Mouse (Mus musculus) limb, embryonic 13.5 days (tissue): ENCODE data around the gene Gna12. TPM values are rescaled to one million over a fixed set of nuclear protein-coding genes. Genes with fewer than 3 reads are reported as not detected.

Source experiments
- ATAC-seq: fragments of 200-750 bp; cut with Nextera tagmentation; 2 replicates; pipeline ENCODE4 v1.8.0; 2017; ENCODE audit warnings: low read depth, moderate number of reproducible peaks, moderate TSS enrichment; ENCODE audit not compliant: low FRiP score
- H3K27ac ChIP-seq: fragments of 300-500 bp; sonication (generic); 2 replicates; pipeline ENCODE4 v1.5.1; 2015; ENCODE audit warnings: inconsistent platforms, mild to moderate bottlenecking, moderate library complexity
- H3K27me3 ChIP-seq: fragments of 300-500 bp; sonication (generic); 2 replicates; pipeline ENCODE4 v1.6.1; 2015; ENCODE audit warnings: mild to moderate bottlenecking, inconsistent platforms
- H3K36me3 ChIP-seq: fragments of 300-500 bp; sonication (generic); 2 replicates; pipeline ENCODE4 v1.6.1; 2015; ENCODE audit warnings: inconsistent platforms, mild to moderate bottlenecking, moderate library complexity
- H3K4me1 ChIP-seq: fragments of 300-500 bp; sonication (generic); 2 replicates; pipeline ENCODE4 v1.6.1; 2015; ENCODE audit warnings: inconsistent platforms
- H3K4me2 ChIP-seq: fragments of 300-500 bp; sonication (generic); replicated peaks from 2 replicates; pipeline ENCODE4 v1.6.1; 2015; ENCODE audit warnings: inconsistent platforms, mild to moderate bottlenecking, moderate library complexity
- H3K4me3 ChIP-seq: fragments of 300-500 bp; sonication (generic); 2 replicates; pipeline ENCODE4 v1.5.1; 2015; ENCODE audit warnings: moderate library complexity, mild to moderate bottlenecking, inconsistent platforms
- H3K9ac ChIP-seq: fragments of 300-500 bp; sonication (generic); 2 replicates; pipeline ENCODE4 v1.6.1; 2015; ENCODE audit warnings: mild to moderate bottlenecking, inconsistent platforms
- H3K9me3 ChIP-seq: fragments of 300-500 bp; sonication (generic); 2 replicates; pipeline ENCODE4 v1.6.1; 2016; ENCODE audit warnings: inconsistent platforms
- WGBS: fragments of 180-500 bp; shearing (Covaris S2); methylation state at CpG from one replicate; pipeline ENCODE4 v1.1.7; 2015; 5-methylcytosine and 5-hydroxymethylcytosine counted together
- polyA plus RNA-seq: library from polyadenylated mRNA; unstranded; fragments of >200 nt; fragmentation: Nextera tagmentation; extraction: Ambion mirVana; gene quantifications from 2 replicates; pipeline ENCODE4 v1.2.1, GENCODE M21; 2015

Gna12 gene
- polyA plus RNA-seq, 1 experiment from 2014 or later = 12.0 TPM

GRCm38 (mm10) chr5:140726062-140726839 lies 104.0 kb downstream of the Gna12 start:
- Histone ChIP-seq H3K4me3 (no peak overlapping the region), H3K36me3 (no peaks in the 10 kb centered on the region), H3K27me3 (no peaks in the 10 kb centered on the region), H3K9me3 (no peaks in the 10 kb centered on the region), H3K4me2 (no peak overlapping the region), H3K27ac (no peak overlapping the region), H3K4me1 (no peaks in the 10 kb centered on the region), H3K9ac (no peak overlapping the region)
- 77% methylated on average over 7 of the region's 7 CpGs for WGBS
- ATAC-seq = no peak

DNA sequence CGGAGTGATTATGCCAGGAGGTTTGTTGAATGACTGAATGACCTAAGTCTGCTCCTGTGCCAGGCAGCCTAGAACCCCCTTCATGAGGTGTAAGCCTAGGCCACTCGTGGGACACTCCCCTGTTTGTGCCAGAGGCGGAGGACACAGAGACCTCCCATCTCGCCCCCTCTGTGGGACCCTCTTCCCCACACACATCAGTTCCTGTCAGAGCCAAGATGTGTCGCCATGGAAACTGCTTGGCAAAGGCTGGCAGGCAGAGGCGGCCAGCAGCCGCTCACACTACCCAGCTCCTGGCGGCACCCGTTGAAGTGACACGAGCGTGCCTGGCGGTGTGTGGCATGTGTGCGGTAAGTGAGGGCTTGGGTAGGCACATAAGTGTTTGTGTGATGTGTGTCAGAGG lies 106.4 kb downstream of the Gna12 start, which contains the start of gene Amz1:
TSS of gene Amz1 (plus strand) at position 306 of the 400 bp plus-strand sequence.
- Histone ChIP-seq H3K9me3 (no peaks in the 10 kb centered on the region), H3K27ac (no peak within 1 kb of the TSS), H3K27me3 (no peaks in the 10 kb centered on the region), H3K4me1 (no peaks in the 10 kb centered on the region), H3K4me3 (no peak within 1 kb of the TSS), H3K36me3 (peaks cover 15% of the 10 kb centered on the region), H3K4me2 (no peak within 1 kb of the TSS), H3K9ac (no peak within 1 kb of the TSS)
- ATAC-seq = no peak
- 76% methylated on average over 13 of the region's 13 CpGs for WGBS

- no peak overlapping the region for H3K9ac ChIP-seq
- H3K36me3 ChIP-seq = peaks cover 32% of the 10 kb centered on the region
- H3K27ac ChIP-seq = no peak overlapping the region
- no peaks in the 10 kb centered on the region for H3K4me1 ChIP-seq
- ATAC-seq = no peak
- H3K27me3 ChIP-seq = no peaks in the 10 kb centered on the region
- H3K9me3 ChIP-seq = no peaks in the 10 kb centered on the region
- no peak overlapping the region for H3K4me3 ChIP-seq
- 89% methylated on average over 3 of the region's 3 CpGs for WGBS
- H3K4me2 ChIP-seq = no peak overlapping the region
Measured at GRCm38 (mm10) chr5:140722121-140722520, 108.1 kb downstream of the Gna12 start.

- no peak overlapping the region for H3K9ac ChIP-seq
- ATAC-seq = no peak
- H3K4me2 ChIP-seq = no peak overlapping the region
- H3K36me3 ChIP-seq = peaks cover 45% of the 10 kb centered on the region
- no peaks in the 10 kb centered on the region for H3K27me3 ChIP-seq
- WGBS = 78% methylated on average over 7 of the region's 7 CpGs
- H3K4me1 ChIP-seq = no peaks in the 10 kb centered on the region
- H3K27ac ChIP-seq = no peak overlapping the region
- H3K4me3 ChIP-seq = no peak overlapping the region
- H3K9me3 ChIP-seq = no peaks in the 10 kb centered on the region
Measured at GRCm38 (mm10) chr5:140720773-140721172, 109.5 kb downstream of the Gna12 start.

GRCm38 (mm10) chr5:140711040-140711439 lies 119.2 kb downstream of the Gna12 start:
- Histone ChIP-seq H3K4me1 (peaks cover 3% of the 10 kb centered on the region), H3K4me2 (no peak overlapping the region), H3K27me3 (no peaks in the 10 kb centered on the region), H3K9ac (no peak overlapping the region), H3K9me3 (0 out of 2 replicates have a peak, but pooled peaks cover 4% of the 10 kb centered on the region), H3K4me3 (no peak overlapping the region), H3K36me3 (peaks cover 87% of the 10 kb centered on the region), H3K27ac (no peak overlapping the region)
- WGBS = 85% methylated on average over 5 of the region's 5 CpGs
- no peak for ATAC-seq

GRCm38 (mm10) chr5:140710315-140710714 lies 119.9 kb downstream of the Gna12 start:
- no peak for ATAC-seq
- peaks cover 81% of the 10 kb centered on the region for H3K36me3 ChIP-seq

More at GRCm38 (mm10) chr5:140710315-140710714, 119.9 kb downstream of the Gna12 start:
- peaks cover 10% of the 10 kb centered on the region for H3K4me1 ChIP-seq
- no peak overlapping the region for H3K4me2 ChIP-seq
- H3K27me3 ChIP-seq = no peaks in the 10 kb centered on the region
- 0 out of 2 replicates have a peak, but pooled peaks cover 4% of the 10 kb centered on the region for H3K9me3 ChIP-seq
- H3K4me3 ChIP-seq = no peak overlapping the region
- H3K27ac ChIP-seq = no peak overlapping the region
- 91% methylated on average over 6 of the region's 6 CpGs for WGBS
- H3K9ac ChIP-seq = no peak overlapping the region

Other genes starting within 250 kb of the Gna12 start
- gene Lfng, start 223.1 kb downstream of the Gna12 start, polyA plus RNA-seq = 13.4 and 13.5 TPM in 2 replicates
- 39.0 and 42.1 TPM in 2 replicates for gene Ttyh3, start 181.4 kb downstream of the Gna12 start, polyA plus RNA-seq
- 25.2 and 27.1 TPM in 2 replicates for gene Iqce, start 128.1 kb downstream of the Gna12 start, polyA plus RNA-seq
- gene Brat1, start 125.4 kb downstream of the Gna12 start, polyA plus RNA-seq = 23.0 and 25.7 TPM in 2 replicates
- gene Amz1, start 106.3 kb downstream of the Gna12 start, polyA plus RNA-seq = 0.95 and 1.7 TPM in 2 replicates
- 0.42 and 0.61 TPM in 2 replicates for gene Card11, start 170.2 kb upstream of the Gna12 start, polyA plus RNA-seq